Mouse (Mus musculus) liver, embryonic 14.5 days (tissue): ENCODE data around the gene Nectin2.

ENCODE experiments used
- CTCF ChIP-seq: IDR thresholded peaks from 2 replicates; pipeline ENCODE4 v1.5.1; 2016; ENCODE audit warnings: antibody characterized with exemption, low read depth, control low read depth
- EP300 ChIP-seq: IDR thresholded peaks from 2 replicates; pipeline ENCODE4 v1.6.1; 2016; ENCODE audit warnings: antibody characterized with exemption, low read depth

DNA sequence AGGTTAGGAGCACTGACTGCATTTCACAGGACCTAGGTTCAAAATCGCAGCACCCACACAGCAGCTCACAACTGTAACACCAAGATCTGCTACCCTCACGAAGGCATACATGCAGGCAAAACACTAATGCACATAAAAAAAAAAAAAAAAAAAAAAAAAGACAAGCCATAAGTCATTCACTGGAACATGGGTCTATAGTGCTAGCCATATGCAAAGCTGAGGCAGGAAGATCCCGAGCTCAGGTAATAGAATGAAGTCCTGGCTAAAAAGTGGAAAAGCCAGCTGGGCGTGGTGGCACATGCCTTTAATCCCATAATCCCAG lies 50.5 kb downstream of the Nectin2 start:
- no peak for TF ChIP-seq CTCF
- no peak for TF ChIP-seq EP300
